Comparison of ENCODE assay signal across 12 mouse cellular contexts in the genomic region with DNA sequence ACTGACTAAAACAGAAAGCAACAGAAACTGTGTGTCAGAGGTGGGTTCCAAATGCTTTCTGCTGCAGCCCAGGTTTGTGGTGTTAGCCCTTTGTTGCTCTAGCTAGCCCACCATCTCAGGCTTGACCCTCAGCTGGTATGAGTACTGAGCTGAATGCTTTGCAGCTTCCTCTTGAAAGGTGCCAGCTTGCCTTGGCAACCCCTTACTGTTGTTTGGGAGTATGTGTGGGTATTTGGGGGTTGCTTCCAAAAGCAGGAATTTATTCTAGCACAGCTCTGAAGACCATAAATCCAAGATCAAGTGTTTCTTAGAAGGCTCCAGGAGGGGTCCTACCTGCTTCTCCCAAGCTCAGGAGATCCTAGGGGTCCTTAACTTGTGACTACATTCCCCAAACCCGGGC.
"Had no signal": no experiment of that assay in that cellular context is flagged by ENCODE, and none has a peak within 500 bp of the region (broad histone marks: within the 10 kb centered on the region; RNA-seq: fewer than 3 reads in every experiment).

No protein-coding gene starts in this region.

- ATAC-seq: hindbrain, embryonic 16.5 days; inflammation-experienced regulatory T-cells, adult 6 months; intestine, postnatal 0 days; liver, embryonic 12.5 days had no signal

- DNase-seq: kidney, adult 8-10 months; kidney, postnatal 25 days; lung, embryonic 14.5 days; lung, postnatal 10 days; lung, postnatal 4 days; midbrain, embryonic 14.5 days; thymus, adult 18-20 months; thymus, postnatal 14 days had no signal
